In the genomic region with DNA sequence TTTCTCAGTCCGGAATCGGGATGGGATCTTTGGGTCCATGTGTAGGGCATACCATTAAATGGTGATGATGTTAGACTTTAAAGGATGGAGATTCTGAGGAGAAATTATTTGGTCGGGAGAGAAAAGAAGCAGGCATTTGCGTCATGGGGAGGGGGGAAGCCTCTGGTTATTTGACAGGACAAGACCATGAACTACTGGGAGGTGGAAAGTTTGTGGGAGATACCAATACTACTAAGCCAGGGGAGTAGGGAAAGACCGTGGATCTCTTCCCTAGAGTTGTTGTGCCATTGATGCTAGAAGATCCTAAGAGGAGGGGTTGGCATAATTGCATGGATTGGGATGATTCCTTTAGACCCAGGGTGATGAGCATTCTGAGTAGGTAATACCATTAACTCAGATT, we compare ENCODE assay signal across 8 mouse cellular contexts. TPM values are rescaled to one million over a fixed set of nuclear protein-coding genes. Genes with fewer than 3 reads are reported as not detected.
DNase-seq lines count a peak whose midpoint lies in the region; ATAC-seq and TF ChIP-seq lines count a peak whose summit lies in the region.

No protein-coding gene starts in this region.

- H3K4me3 ChIP-seq in heart, embryonic 16.5 days (ENCODE audit: low read length): peak overlapping the region; percentile 58
- peak overlapping the region; percentile 72 for H3K4me3 ChIP-seq in G1E (ENCODE audit: low read depth, low read length)
- H3K4me3 ChIP-seq in forebrain, embryonic 13.5 days: peak overlapping the region; percentile 53
- H3K4me3 ChIP-seq in midbrain, embryonic 10.5 days: peak overlapping the region; percentile 62

- H3K4me2 ChIP-seq in heart, embryonic 16.5 days (ENCODE audit: low read depth, low read length): peak overlapping the region; percentile 73
- H3K4me2 ChIP-seq in forebrain, embryonic 13.5 days: peak overlapping the region; percentile 67

- no peak for DNase-seq in heart, postnatal 4 days
- DNase-seq in G1E (ENCODE audit: low spot score): no peak
- DNase-seq in midbrain, embryonic 10.5 days (ENCODE audit: low spot score): no peak
- no peak for DNase-seq in right cerebral cortex, adult 18-20 months
- DNase-seq in left cerebral cortex, postnatal 10 days (ENCODE audit: extremely low spot score in 1 of 2, low spot score in 2 of 2): no peak

- intact Hi-C loops in left cerebral cortex, postnatal 10 days (cut with DNase I): no loop called here

- H3K9ac ChIP-seq in heart, embryonic 16.5 days (ENCODE audit: low read length): peak overlapping the region; percentile 73
- peak overlapping the region; percentile 67 for H3K9ac ChIP-seq in forebrain, embryonic 13.5 days

- TF ChIP-seq CTCF in G1E (IDR thresholded peaks at IDR 0.05; ENCODE audit: low read depth, low read length): no peak

- H3K36me3 ChIP-seq in heart, embryonic 16.5 days (ENCODE audit: control insufficient read depth, insufficient read depth): no peaks in the 10 kb centered on the region
- peaks cover 37% of the 10 kb centered on the region for H3K36me3 ChIP-seq in G1E (replicated peaks)
- H3K36me3 ChIP-seq in forebrain, embryonic 13.5 days (ENCODE audit: poor library complexity, severe bottlenecking): no peaks in the 10 kb centered on the region
- H3K36me3 ChIP-seq in midbrain, embryonic 10.5 days: peaks cover 4% of the 10 kb centered on the region; the same call in 1 of the 2 replicates

- H3K27me3 ChIP-seq in heart, embryonic 16.5 days (ENCODE audit: control insufficient read depth, insufficient read depth, low read length): no peaks in the 10 kb centered on the region
- H3K27me3 ChIP-seq in G1E (ENCODE audit: insufficient read depth, low read length): no peaks in the 10 kb centered on the region
- H3K27me3 ChIP-seq in forebrain, embryonic 13.5 days: no peaks in the 10 kb centered on the region
- no peaks in the 10 kb centered on the region for H3K27me3 ChIP-seq in midbrain, embryonic 10.5 days (ENCODE audit: low read depth, poor library complexity, severe bottlenecking)

- H3K27ac ChIP-seq in heart, embryonic 16.5 days (ENCODE audit: low read length): no peak overlapping the region
- no peak overlapping the region for H3K27ac ChIP-seq in forebrain, embryonic 13.5 days
- peak overlapping the region; percentile 87 for H3K27ac ChIP-seq in midbrain, embryonic 10.5 days (replicated peaks)

- H3K9me3 ChIP-seq in heart, embryonic 16.5 days (replicated peaks; ENCODE audit: control insufficient read depth, low read length): no peaks in the 10 kb centered on the region
- no peaks in the 10 kb centered on the region for H3K9me3 ChIP-seq in G1E (replicated peaks)
- no peaks in the 10 kb centered on the region; the same call in 1 of the 2 replicates for H3K9me3 ChIP-seq in forebrain, embryonic 13.5 days (replicated peaks)
- no peaks in the 10 kb centered on the region for H3K9me3 ChIP-seq in midbrain, embryonic 10.5 days (replicated peaks)

- ATAC-seq in heart, embryonic 16.5 days (replicated peaks; ENCODE audit: extremely low read depth, insufficient read depth, low FRiP score): 0 out of 2 replicates have a peak, but pooled peaks have one; percentile 14
- no peak for ATAC-seq in G1E (ENCODE audit: extremely low read depth, insufficient number of reproducible peaks, low FRiP score, poor library complexity, severe bottlenecking)
- ATAC-seq in forebrain, embryonic 13.5 days: no peak
- ATAC-seq in megakaryocyte-erythroid progenitor cell, adult 5-6 weeks (replicated peaks; ENCODE audit: low FRiP score, low TSS enrichment, poor library complexity, severe bottlenecking): no peak

- H3K4me1 ChIP-seq in heart, embryonic 16.5 days (ENCODE audit: control insufficient read depth, insufficient read depth, low read length): peaks cover 6% of the 10 kb centered on the region
- peaks cover 16% of the 10 kb centered on the region for H3K4me1 ChIP-seq in G1E (ENCODE audit: insufficient read depth, low read depth, low read length)
- peaks cover 14% of the 10 kb centered on the region; the same call in 1 of the 2 replicates for H3K4me1 ChIP-seq in forebrain, embryonic 13.5 days
- peaks cover 5% of the 10 kb centered on the region for H3K4me1 ChIP-seq in midbrain, embryonic 10.5 days

- 22% methylated on average over 5 of the region's 5 CpGs for WGBS in heart, embryonic 16.5 days
- WGBS in forebrain, embryonic 13.5 days: 16% methylated on average over 5 of the region's 5 CpGs
- 30% methylated on average over 5 of the region's 5 CpGs for WGBS in midbrain, embryonic 10.5 days

RNA-seq across cellular contexts. Expression of a gene that starts 0.7 kb away (rescaled TPM):
- polyA plus RNA-seq in heart, embryonic 16.5 days (2015; fragmentation: Nextera tagmentation; extraction: Ambion mirVana): 29.8 and 30.7 TPM in 2 replicates
- total RNA-seq in heart, postnatal 4 days (2021): 10 to 100 TPM; 23.7 to 28.4 TPM
- 77.0 and 116 TPM in 2 replicates for total RNA-seq in G1E (2014; fragmentation: Nextera tagmentation)
- total RNA-seq in G1E (2017): 45.7 and 53.8 TPM in 2 replicates
- polyA plus RNA-seq in G1E (2012): 24.6 and 30.6 TPM in 2 replicates
- polyA plus RNA-seq in forebrain, embryonic 13.5 days (2015; fragmentation: Nextera tagmentation; extraction: Ambion mirVana): 71.6 and 82.6 TPM in 2 replicates
- polyA plus RNA-seq in midbrain, embryonic 10.5 days (2016; fragmentation: Nextera tagmentation; extraction: Ambion mirVana): 47.3 and 58.8 TPM in 2 replicates
- total RNA-seq in left cerebral cortex, postnatal 10 days (2021): 10 to 100 TPM; 79.5 to 84.6 TPM
- total RNA-seq in megakaryocyte-erythroid progenitor cell, adult 5-6 weeks (2014; fragmentation: Nextera tagmentation): 64.4 and 98.4 TPM in 2 replicates
- 78.9 and 102 TPM in 2 replicates for total RNA-seq in megakaryocyte-erythroid progenitor cell, adult 5-6 weeks (2017)

RNA-seq across cellular contexts. Expression of a gene that starts 27.9 kb away (rescaled TPM):
- polyA plus RNA-seq in heart, embryonic 16.5 days (2015; fragmentation: Nextera tagmentation; extraction: Ambion mirVana): 19.1 TPM in 2 replicates
- total RNA-seq in heart, postnatal 4 days (2021): 10 to 100 TPM; 16.2 to 16.5 TPM
- total RNA-seq in G1E (2014; fragmentation: Nextera tagmentation): 78.7 and 81.0 TPM in 2 replicates
- total RNA-seq in G1E (2017): 14.1 and 17.0 TPM in 2 replicates
- 51.8 and 65.1 TPM in 2 replicates for polyA plus RNA-seq in G1E (2012)
- 20.0 and 23.8 TPM in 2 replicates for polyA plus RNA-seq in forebrain, embryonic 13.5 days (2015; fragmentation: Nextera tagmentation; extraction: Ambion mirVana)
- polyA plus RNA-seq in midbrain, embryonic 10.5 days (2016; fragmentation: Nextera tagmentation; extraction: Ambion mirVana): 27.9 and 35.8 TPM in 2 replicates
- total RNA-seq in left cerebral cortex, postnatal 10 days (2021): 10 to 100 TPM; 30.0 to 35.6 TPM
- 33.5 and 36.5 TPM in 2 replicates for total RNA-seq in megakaryocyte-erythroid progenitor cell, adult 5-6 weeks (2014; fragmentation: Nextera tagmentation)
- 10.4 and 15.0 TPM in 2 replicates for total RNA-seq in megakaryocyte-erythroid progenitor cell, adult 5-6 weeks (2017)

RNA-seq across cellular contexts. Expression of a gene that starts 31.8 kb away (rescaled TPM):
- 0.46 and 0.54 TPM in 2 replicates for polyA plus RNA-seq in heart, embryonic 16.5 days (2015; fragmentation: Nextera tagmentation; extraction: Ambion mirVana)
- under 1 TPM; 0.48 to 0.59 TPM for total RNA-seq in heart, postnatal 4 days (2021)
- total RNA-seq in G1E (2014; fragmentation: Nextera tagmentation) (1.1 and 4.1 TPM in 2 replicates), G1E (2017) (0.23 and 0.27 TPM in 2 replicates)
- polyA plus RNA-seq in G1E (2012): 0.28 and 0.41 TPM in 2 replicates
- polyA plus RNA-seq in forebrain, embryonic 13.5 days (2015; fragmentation: Nextera tagmentation; extraction: Ambion mirVana): 1.1 and 1.4 TPM in 2 replicates
- 0.59 and 1.1 TPM in 2 replicates for polyA plus RNA-seq in midbrain, embryonic 10.5 days (2016; fragmentation: Nextera tagmentation; extraction: Ambion mirVana)
- total RNA-seq in left cerebral cortex, postnatal 10 days (2021): 10 to 100 TPM; 10.9 to 11.3 TPM
- total RNA-seq in megakaryocyte-erythroid progenitor cell, adult 5-6 weeks (2014; fragmentation: Nextera tagmentation): 0.55 and 2.2 TPM in 2 replicates
- total RNA-seq in megakaryocyte-erythroid progenitor cell, adult 5-6 weeks (2017): 1.9 and 2.2 TPM in 2 replicates

RNA-seq across cellular contexts. Expression of a gene that starts 39.6 kb away (rescaled TPM):
- 4.1 and 8.5 TPM in 2 replicates for polyA plus RNA-seq in heart, embryonic 16.5 days (2015; fragmentation: Nextera tagmentation; extraction: Ambion mirVana)
- total RNA-seq in heart, postnatal 4 days (2021): 1 to 10 TPM; 1.2 to 3.0 TPM
- total RNA-seq in G1E (2014; fragmentation: Nextera tagmentation): 1.4 and 2.3 TPM in 2 replicates
- total RNA-seq in G1E (2017): 0.70 and 0.76 TPM in 2 replicates
- 10.2 and 12.2 TPM in 2 replicates for polyA plus RNA-seq in G1E (2012)
- 30.4 and 33.8 TPM in 2 replicates for polyA plus RNA-seq in forebrain, embryonic 13.5 days (2015; fragmentation: Nextera tagmentation; extraction: Ambion mirVana)
- polyA plus RNA-seq in midbrain, embryonic 10.5 days (2016; fragmentation: Nextera tagmentation; extraction: Ambion mirVana): 17.0 and 17.6 TPM in 2 replicates
- 10 to 100 TPM; 28.9 to 29.7 TPM for total RNA-seq in left cerebral cortex, postnatal 10 days (2021)
- total RNA-seq in megakaryocyte-erythroid progenitor cell, adult 5-6 weeks (2014; fragmentation: Nextera tagmentation): 0.74 and 2.3 TPM in 2 replicates
- 1.4 and 2.2 TPM in 2 replicates for total RNA-seq in megakaryocyte-erythroid progenitor cell, adult 5-6 weeks (2017)

RNA-seq across cellular contexts. Expression of a gene that starts 50.9 kb away (rescaled TPM):
- polyA plus RNA-seq in heart, embryonic 16.5 days (2015; fragmentation: Nextera tagmentation; extraction: Ambion mirVana): 27.1 and 27.4 TPM in 2 replicates
- total RNA-seq in heart, postnatal 4 days (2021): 10 to 100 TPM; 34.8 to 39.3 TPM
- 68.1 and 71.8 TPM in 2 replicates for total RNA-seq in G1E (2014; fragmentation: Nextera tagmentation)
- total RNA-seq in G1E (2017): 53.3 and 53.7 TPM in 2 replicates
- polyA plus RNA-seq in G1E (2012): 84.0 and 86.5 TPM in 2 replicates
- 43.9 and 44.9 TPM in 2 replicates for polyA plus RNA-seq in forebrain, embryonic 13.5 days (2015; fragmentation: Nextera tagmentation; extraction: Ambion mirVana)
- polyA plus RNA-seq in midbrain, embryonic 10.5 days (2016; fragmentation: Nextera tagmentation; extraction: Ambion mirVana): 40.7 and 45.1 TPM in 2 replicates
- total RNA-seq in left cerebral cortex, postnatal 10 days (2021): 10 to 100 TPM; 64.5 to 65.6 TPM
- total RNA-seq in megakaryocyte-erythroid progenitor cell, adult 5-6 weeks (2014; fragmentation: Nextera tagmentation): 59.5 and 83.5 TPM in 2 replicates
- 50.0 and 64.6 TPM in 2 replicates for total RNA-seq in megakaryocyte-erythroid progenitor cell, adult 5-6 weeks (2017)
